ENCODE assay signal across 8 mouse cellular contexts in the genomic region with DNA sequence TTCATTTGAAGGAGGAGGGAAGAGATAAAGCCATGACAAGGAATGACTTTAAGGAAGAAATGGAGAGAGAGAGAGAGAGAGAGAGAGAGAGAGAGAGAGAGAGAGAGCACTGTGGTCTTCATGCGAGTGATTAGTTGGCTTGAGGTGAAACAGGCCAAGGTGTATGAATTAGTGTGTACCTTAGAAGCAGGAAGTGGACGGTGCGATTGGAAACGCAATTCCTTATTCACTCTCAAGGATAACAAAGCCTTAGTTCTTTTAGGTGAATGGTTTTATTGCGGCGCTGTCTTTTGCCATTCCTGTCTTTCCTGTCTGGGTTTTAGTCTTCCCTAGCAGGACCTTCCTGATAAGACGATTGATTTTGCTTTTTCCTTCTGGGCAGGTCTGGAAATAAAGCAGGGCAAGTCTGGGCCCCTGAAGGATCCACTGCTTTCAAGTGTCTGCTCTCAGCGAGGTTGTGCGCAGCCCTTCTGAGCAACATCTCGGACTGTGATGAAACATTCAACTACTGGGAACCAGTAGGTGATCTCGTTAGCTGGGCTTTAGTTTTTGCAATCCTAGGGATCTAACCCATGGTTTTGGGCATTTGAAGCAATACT. TPM values are rescaled to one million over a fixed set of nuclear protein-coding genes. Genes with fewer than 3 reads are reported as not detected.
DNase-seq lines count a peak whose midpoint lies in the region; ATAC-seq and TF ChIP-seq lines count a peak whose summit lies in the region.

No protein-coding gene starts in this region.

- TF ChIP-seq POLR2A in kidney, adult 2 months (IDR thresholded peaks at IDR 0.05; ENCODE audit: low read depth, low read length), result no peak
- TF ChIP-seq POLR2A in bone marrow macrophage, adult 2 months (IDR thresholded peaks at IDR 0.05; ENCODE audit: borderline replicate concordance, low read depth, low read length), result no peak

- DNase-seq in kidney, adult 2 months, result no peak
- DNase-seq in kidney, adult 8-10 months, result no peak
- no peak for DNase-seq in hindbrain, embryonic 14.5 days (ENCODE audit: low spot score)
- no peak for DNase-seq in midbrain, embryonic 14.5 days
- DNase-seq in ovary, postnatal 36 days (ENCODE audit: low spot score), result no peak
- no peak for DNase-seq in adrenal gland, postnatal 10 days
- DNase-seq in cerebellum, postnatal 14 days, result no peak

- no peaks in the 10 kb centered on the region for H3K27me3 ChIP-seq in kidney, adult 2 months (replicated peaks; ENCODE audit: control insufficient read depth, insufficient read depth, low read length)
- H3K27me3 ChIP-seq in hindbrain, embryonic 14.5 days (ENCODE audit: control insufficient read depth, insufficient read depth, low read length), result no peaks in the 10 kb centered on the region
- H3K27me3 ChIP-seq in midbrain, embryonic 14.5 days (ENCODE audit: control insufficient read depth, insufficient read depth, low read length), result no peaks in the 10 kb centered on the region

- no peak for TF ChIP-seq CTCF in kidney, adult 2 months (conservative IDR thresholded peaks at IDR 0.05; ENCODE audit: insufficient read depth, insufficient read length, low read depth, low read length)
- no peak for TF ChIP-seq CTCF in bone marrow macrophage, adult 2 months (IDR thresholded peaks at IDR 0.05; ENCODE audit: low read depth, low read length)

- H3K9me3 ChIP-seq in hindbrain, embryonic 14.5 days (ENCODE audit: control insufficient read depth, low read length), result no peaks in the 10 kb centered on the region
- H3K9me3 ChIP-seq in midbrain, embryonic 14.5 days (ENCODE audit: control insufficient read depth, low read length), result no peaks in the 10 kb centered on the region

- ATAC-seq in hindbrain, embryonic 14.5 days (ENCODE audit: low FRiP score), result no peak
- no peak for ATAC-seq in midbrain, embryonic 14.5 days (ENCODE audit: low FRiP score, low TSS enrichment)

- H3K4me2 ChIP-seq in hindbrain, embryonic 14.5 days (replicated peaks), result peak overlapping the region; percentile 66
- peak overlapping the region; percentile 81 for H3K4me2 ChIP-seq in midbrain, embryonic 14.5 days (ENCODE audit: low read length)

- WGBS in kidney, adult 2 months, result 65% methylated on average over 11 of the region's 11 CpGs
- WGBS in hindbrain, embryonic 14.5 days, result 77% methylated on average over 11 of the region's 11 CpGs
- 69% methylated on average over 11 of the region's 11 CpGs for WGBS in midbrain, embryonic 14.5 days

- H3K4me1 ChIP-seq in kidney, adult 2 months (ENCODE audit: control insufficient read depth, insufficient read depth, low read length), result peaks cover 16% of the 10 kb centered on the region; the same call in 1 of the 2 replicates
- H3K4me1 ChIP-seq in bone marrow macrophage, adult 2 months (ENCODE audit: control insufficient read depth, insufficient read depth, low read length), result peaks cover 15% of the 10 kb centered on the region
- peaks cover 20% of the 10 kb centered on the region for H3K4me1 ChIP-seq in hindbrain, embryonic 14.5 days (replicated peaks; ENCODE audit: control insufficient read depth, insufficient read depth, low read length)
- peaks cover 22% of the 10 kb centered on the region for H3K4me1 ChIP-seq in midbrain, embryonic 14.5 days (ENCODE audit: control insufficient read depth, insufficient read depth, low read length)

- peak overlapping the region; percentile 81; the same call in 1 of the 2 replicates for H3K4me3 ChIP-seq in kidney, adult 2 months (ENCODE audit: insufficient read depth, low read depth, low read length)
- H3K4me3 ChIP-seq in bone marrow macrophage, adult 2 months (ENCODE audit: insufficient read depth, low read length), result peak overlapping the region; percentile 67
- peak overlapping the region; percentile 81 for H3K4me3 ChIP-seq in hindbrain, embryonic 14.5 days (replicated peaks; ENCODE audit: low read length)
- peak overlapping the region; percentile 92 for H3K4me3 ChIP-seq in midbrain, embryonic 14.5 days (replicated peaks; ENCODE audit: low read depth, low read length)

- no peak overlapping the region for H3K27ac ChIP-seq in kidney, adult 2 months (ENCODE audit: insufficient read depth, low read depth, low read length)
- H3K27ac ChIP-seq in bone marrow macrophage, adult 2 months (ENCODE audit: insufficient read depth, low read depth, low read length), result no peak overlapping the region
- H3K27ac ChIP-seq in hindbrain, embryonic 14.5 days, result peak overlapping the region; percentile 88
- H3K27ac ChIP-seq in midbrain, embryonic 14.5 days (replicated peaks; ENCODE audit: low read depth, low read length), result peak overlapping the region; percentile 90

- peak overlapping the region; percentile 94 for H3K9ac ChIP-seq in hindbrain, embryonic 14.5 days
- peak overlapping the region; percentile 90 for H3K9ac ChIP-seq in midbrain, embryonic 14.5 days (replicated peaks; ENCODE audit: low read length)

- no peaks in the 10 kb centered on the region for H3K36me3 ChIP-seq in kidney, adult 2 months (ENCODE audit: control insufficient read depth, insufficient read depth, low read length)
- peaks cover 43% of the 10 kb centered on the region for H3K36me3 ChIP-seq in hindbrain, embryonic 14.5 days (replicated peaks; ENCODE audit: control insufficient read depth, insufficient read depth)
- peaks cover 48% of the 10 kb centered on the region for H3K36me3 ChIP-seq in midbrain, embryonic 14.5 days (ENCODE audit: control insufficient read depth, insufficient read depth, low read length)

RNA-seq across cellular contexts. Expression of a gene that starts 0.9 kb away (rescaled TPM):
- polyA plus RNA-seq in kidney, adult 2 months (2012; rRNA removed), result 97.4 and 111 TPM in 2 replicates
- polyA plus RNA-seq in bone marrow macrophage, adult 2 months (2012; ENCODE audit: insufficient read depth, insufficient read length, missing spikeins), result 47.7 and 48.7 TPM in 2 replicates
- 55.0 and 62.7 TPM in 2 replicates for polyA plus RNA-seq in hindbrain, embryonic 14.5 days (2014; fragmentation: Nextera tagmentation; extraction: Ambion mirVana)
- 56.2 and 59.7 TPM in 2 replicates for polyA plus RNA-seq in midbrain, embryonic 14.5 days (2014; fragmentation: Nextera tagmentation; extraction: Ambion mirVana)
- 10 to 100 TPM; 31.2 to 32.2 TPM for total RNA-seq in adrenal gland, postnatal 10 days (2021)

RNA-seq across cellular contexts. Expression of a gene that starts 1.4 kb away (rescaled TPM):
- 20.3 and 21.3 TPM in 2 replicates for polyA plus RNA-seq in kidney, adult 2 months (2012; rRNA removed)
- 17.7 and 20.0 TPM in 2 replicates for polyA plus RNA-seq in bone marrow macrophage, adult 2 months (2012; ENCODE audit: insufficient read depth, insufficient read length, missing spikeins)
- polyA plus RNA-seq in hindbrain, embryonic 14.5 days (2014; fragmentation: Nextera tagmentation; extraction: Ambion mirVana), result 63.4 and 67.9 TPM in 2 replicates
- 57.7 and 60.3 TPM in 2 replicates for polyA plus RNA-seq in midbrain, embryonic 14.5 days (2014; fragmentation: Nextera tagmentation; extraction: Ambion mirVana)
- 10 to 100 TPM; 27.9 to 28.0 TPM for total RNA-seq in adrenal gland, postnatal 10 days (2021)

RNA-seq across cellular contexts. Expression of a gene that starts 8.2 kb away (rescaled TPM):
- polyA plus RNA-seq in kidney, adult 2 months (2012; rRNA removed), result 3.6 and 4.3 TPM in 2 replicates
- 9.3 and 9.5 TPM in 2 replicates for polyA plus RNA-seq in bone marrow macrophage, adult 2 months (2012; ENCODE audit: insufficient read depth, insufficient read length, missing spikeins)
- polyA plus RNA-seq in hindbrain, embryonic 14.5 days (2014; fragmentation: Nextera tagmentation; extraction: Ambion mirVana), result 10.1 and 10.7 TPM in 2 replicates
- 12.5 and 14.3 TPM in 2 replicates for polyA plus RNA-seq in midbrain, embryonic 14.5 days (2014; fragmentation: Nextera tagmentation; extraction: Ambion mirVana)
- total RNA-seq in adrenal gland, postnatal 10 days (2021), result 1 to 10 TPM; 4.6 to 7.8 TPM

RNA-seq across cellular contexts. Expression of a gene that starts 24.1 kb away (rescaled TPM):
- 20.0 and 21.1 TPM in 2 replicates for polyA plus RNA-seq in kidney, adult 2 months (2012; rRNA removed)
- polyA plus RNA-seq in bone marrow macrophage, adult 2 months (2012; ENCODE audit: insufficient read depth, insufficient read length, missing spikeins), result not detected in 2 replicates
- 0.83 and 1.8 TPM in 2 replicates for polyA plus RNA-seq in hindbrain, embryonic 14.5 days (2014; fragmentation: Nextera tagmentation; extraction: Ambion mirVana)
- 1.5 TPM in 1 of 2 replicates, not detected in the other for polyA plus RNA-seq in midbrain, embryonic 14.5 days (2014; fragmentation: Nextera tagmentation; extraction: Ambion mirVana)
- total RNA-seq in adrenal gland, postnatal 10 days (2021), result 10 to 100 TPM in 1 of 2 experiments, 1 to 10 TPM in 1; 5.1 to 13.5 TPM

RNA-seq across cellular contexts. Expression of a gene that starts 25.1 kb away (rescaled TPM):
- polyA plus RNA-seq in kidney, adult 2 months (2012; rRNA removed), result 548 and 676 TPM in 2 replicates
- polyA plus RNA-seq in bone marrow macrophage, adult 2 months (2012; ENCODE audit: insufficient read depth, insufficient read length, missing spikeins), result 2.4 and 3.0 TPM in 2 replicates
- polyA plus RNA-seq in hindbrain, embryonic 14.5 days (2014; fragmentation: Nextera tagmentation; extraction: Ambion mirVana), result 11.9 and 14.9 TPM in 2 replicates
- polyA plus RNA-seq in midbrain, embryonic 14.5 days (2014; fragmentation: Nextera tagmentation; extraction: Ambion mirVana), result 2.5 and 3.7 TPM in 2 replicates
- 100 to 1,000 TPM in 1 of 2 experiments, 10 to 100 TPM in 1; 55.3 to 197 TPM for total RNA-seq in adrenal gland, postnatal 10 days (2021)

Comparison
In these comparisons a context has a peak if more than half of its experiments do, and no peak if none do; other contexts are left out.
1. H3K27ac ChIP-seq: peak in hindbrain, embryonic 14.5 days (single experiment) and midbrain, embryonic 14.5 days (single experiment); none in kidney, adult 2 months (single experiment) and bone marrow macrophage, adult 2 months (single experiment).
2. Peak in every context shown above with its lines, with median percentiles within 50 percentile points of each other: H3K4me3 ChIP-seq.